Mouse (Mus musculus) neural tube, embryonic 13.5 days (tissue): ENCODE measurements around the gene Hivep3. TPM values are rescaled to one million over a fixed set of nuclear protein-coding genes. Genes with fewer than 3 reads are reported as not detected.
A peak's percentile ranks its signal among the peaks of the same experiment; 100 is the strongest.

Experiments used
- ATAC-seq: fragments of 200-750 bp; cut with Nextera tagmentation; 2 replicates; pipeline ENCODE4 v1.8.0; 2017; ENCODE audit warnings: low read depth, mild to moderate bottlenecking, moderate TSS enrichment, moderate library complexity
- H3K27ac ChIP-seq: fragments of 300-500 bp; sonication (generic); replicated peaks from 2 replicates; pipeline ENCODE4 v1.5.1; 2015; ENCODE audit warnings: moderate library complexity, mild to moderate bottlenecking, inconsistent platforms
- H3K27me3 ChIP-seq: fragments of 300-500 bp; sonication (generic); 2 replicates; pipeline ENCODE4 v1.6.1; 2015; ENCODE audit warnings: mild to moderate bottlenecking, inconsistent platforms
- H3K36me3 ChIP-seq: fragments of 300-500 bp; sonication (generic); 2 replicates; pipeline ENCODE4 v1.6.1; 2015; ENCODE audit warnings: mild to moderate bottlenecking, inconsistent platforms
- H3K4me1 ChIP-seq: fragments of 300-500 bp; sonication (generic); replicated peaks from 2 replicates; pipeline ENCODE4 v1.6.1; 2015; ENCODE audit warnings: inconsistent platforms
- H3K4me2 ChIP-seq: fragments of 300-500 bp; sonication (generic); 2 replicates; pipeline ENCODE4 v1.6.1; 2015; ENCODE audit warnings: inconsistent platforms, mild to moderate bottlenecking, moderate library complexity
- H3K4me3 ChIP-seq: fragments of 300-500 bp; sonication (generic); 2 replicates; pipeline ENCODE4 v1.5.1; 2015; ENCODE audit warnings: mild to moderate bottlenecking, inconsistent platforms
- H3K9ac ChIP-seq: fragments of 300-500 bp; sonication (generic); 2 replicates; pipeline ENCODE4 v1.6.1; 2015; ENCODE audit warnings: moderate library complexity, mild to moderate bottlenecking, inconsistent platforms
- H3K9me3 ChIP-seq: fragments of 300-500 bp; sonication (generic); 2 replicates; pipeline ENCODE4 v1.6.1; 2016; ENCODE audit warnings: inconsistent platforms
- WGBS: fragments of 180-500 bp; shearing (Covaris S2); methylation state at CpG from one replicate; pipeline ENCODE4 v1.1.7; 2015; 5-methylcytosine and 5-hydroxymethylcytosine counted together
- polyA plus RNA-seq: library from polyadenylated mRNA; unstranded; fragments of >200 nt; fragmentation: Nextera tagmentation; extraction: Ambion mirVana; gene quantifications from 2 replicates; pipeline ENCODE4 v1.2.1, GENCODE M21; 2015

Hivep3 gene
- polyA plus RNA-seq, 1 experiment from 2014 or later, result 20.6 TPM

GRCm38 (mm10) chr4:120127333-120127732 lies 393.7 kb downstream of the Hivep3 start:
- no peak for ATAC-seq
- Histone ChIP-seq H3K27me3 (no peaks in the 10 kb centered on the region; the same call in 1 of the 2 replicates), H3K9ac (no peak overlapping the region), H3K4me3 (no peak overlapping the region), H3K27ac (no peak overlapping the region), H3K4me2 (no peak overlapping the region), H3K9me3 (no peaks in the 10 kb centered on the region), H3K36me3 (0 out of 2 replicates have a peak, but pooled peaks cover 3% of the 10 kb centered on the region), H3K4me1 (peaks cover 23% of the 10 kb centered on the region)
- 85% methylated on average over 3 of the region's 3 CpGs for WGBS

- no peak for ATAC-seq
- Histone ChIP-seq H3K4me2 (no peak overlapping the region), H3K4me3 (no peak overlapping the region), H3K27me3 (no peaks in the 10 kb centered on the region; the same call in 1 of the 2 replicates), H3K27ac (no peak overlapping the region), H3K9ac (no peak overlapping the region), H3K4me1 (peaks cover 23% of the 10 kb centered on the region), H3K9me3 (no peaks in the 10 kb centered on the region), H3K36me3 (0 out of 2 replicates have a peak, but pooled peaks cover 3% of the 10 kb centered on the region)
- WGBS, result 77% methylated on average over 4 of the region's 4 CpGs
These were observed 394.4 kb downstream of the Hivep3 start for GRCm38 (mm10) chr4:120128033-120128432.

GRCm38 (mm10) chr4:120129233-120129885 lies 395.8 kb downstream of the Hivep3 start:
- H3K4me2 ChIP-seq, result no peak overlapping the region
- H3K27me3 ChIP-seq, result no peaks in the 10 kb centered on the region; the same call in 1 of the 2 replicates
- H3K4me1 ChIP-seq, result peaks cover 31% of the 10 kb centered on the region
- H3K36me3 ChIP-seq, result 0 out of 2 replicates have a peak, but pooled peaks cover 3% of the 10 kb centered on the region
- 46% methylated on average over 4 of the region's 4 CpGs for WGBS
- H3K9ac ChIP-seq, result no peak overlapping the region
- no peaks in the 10 kb centered on the region for H3K9me3 ChIP-seq
- no peak overlapping the region for H3K27ac ChIP-seq
- peak; percentile 80 for ATAC-seq
- no peak overlapping the region for H3K4me3 ChIP-seq

GRCm38 (mm10) chr4:120130926-120131325 lies 397.3 kb downstream of the Hivep3 start:
- ATAC-seq, result no peak
- Histone ChIP-seq H3K4me1 (peaks cover 34% of the 10 kb centered on the region), H3K9ac (no peak overlapping the region), H3K36me3 (no peaks in the 10 kb centered on the region), H3K27me3 (no peaks in the 10 kb centered on the region; the same call in 1 of the 2 replicates), H3K27ac (no peak overlapping the region), H3K9me3 (no peaks in the 10 kb centered on the region), H3K4me3 (no peak overlapping the region), H3K4me2 (no peak overlapping the region)
- 60% methylated on average over 4 of the region's 4 CpGs for WGBS

GRCm38 (mm10) chr4:120131441-120132220 lies 398.0 kb downstream of the Hivep3 start:
- Histone ChIP-seq H3K4me1 (peaks cover 34% of the 10 kb centered on the region), H3K27me3 (no peaks in the 10 kb centered on the region; the same call in 1 of the 2 replicates), H3K4me3 (no peak overlapping the region), H3K27ac (no peak overlapping the region), H3K9me3 (no peaks in the 10 kb centered on the region), H3K4me2 (no peak overlapping the region), H3K36me3 (no peaks in the 10 kb centered on the region), H3K9ac (no peak overlapping the region)
- no peak for ATAC-seq
- WGBS, result 74% methylated on average over 24 of the region's 24 CpGs

GRCm38 (mm10) chr4:120134223-120134622 lies 400.6 kb downstream of the Hivep3 start:
- no peaks in the 10 kb centered on the region for H3K9me3 ChIP-seq
- no peaks in the 10 kb centered on the region; the same call in 1 of the 2 replicates for H3K27me3 ChIP-seq
- ATAC-seq, result no peak
- H3K9ac ChIP-seq, result no peak overlapping the region
- H3K4me3 ChIP-seq, result no peak overlapping the region
- no peaks in the 10 kb centered on the region for H3K36me3 ChIP-seq
- no peak overlapping the region for H3K4me2 ChIP-seq
- 71% methylated on average over 6 of the region's 6 CpGs for WGBS
- no peak overlapping the region for H3K27ac ChIP-seq
- H3K4me1 ChIP-seq, result peaks cover 34% of the 10 kb centered on the region

GRCm38 (mm10) chr4:120141810-120142209 lies 408.2 kb downstream of the Hivep3 start:
- H3K27me3 ChIP-seq, result no peaks in the 10 kb centered on the region
- H3K4me1 ChIP-seq, result no peaks in the 10 kb centered on the region
- no peak overlapping the region for H3K4me3 ChIP-seq
- ATAC-seq, result no peak
- H3K9me3 ChIP-seq, result no peaks in the 10 kb centered on the region
- WGBS, result 89% methylated on average over 1 of the region's 1 CpGs
- no peak overlapping the region for H3K4me2 ChIP-seq
- no peaks in the 10 kb centered on the region for H3K36me3 ChIP-seq
- no peak overlapping the region for H3K9ac ChIP-seq
- H3K27ac ChIP-seq, result no peak overlapping the region

- Histone ChIP-seq H3K27ac (no peak overlapping the region), H3K27me3 (peaks cover 5% of the 10 kb centered on the region; the same call in 1 of the 2 replicates), H3K36me3 (no peaks in the 10 kb centered on the region), H3K4me1 (no peaks in the 10 kb centered on the region), H3K4me2 (no peak overlapping the region), H3K4me3 (no peak overlapping the region), H3K9ac (no peak overlapping the region), H3K9me3 (no peaks in the 10 kb centered on the region)
- no peak for ATAC-seq
- 85% methylated on average over 9 of the region's 9 CpGs for WGBS
These were observed 409.3 kb downstream of the Hivep3 start for GRCm38 (mm10) chr4:120142905-120143304.

- Histone ChIP-seq H3K9ac (no peak overlapping the region), H3K27ac (no peak overlapping the region), H3K4me3 (no peak overlapping the region), H3K9me3 (no peaks in the 10 kb centered on the region), H3K27me3 (peaks cover 6% of the 10 kb centered on the region; the same call in 1 of the 2 replicates), H3K36me3 (no peaks in the 10 kb centered on the region), H3K4me1 (peaks cover 12% of the 10 kb centered on the region), H3K4me2 (no peak overlapping the region)
- WGBS, result 84% methylated on average over 5 of the region's 5 CpGs
- no peak for ATAC-seq
These were observed 410.8 kb downstream of the Hivep3 start for GRCm38 (mm10) chr4:120144343-120144742.

- Histone ChIP-seq H3K9ac (no peak overlapping the region), H3K4me3 (no peak overlapping the region), H3K9me3 (no peaks in the 10 kb centered on the region), H3K27ac (no peak overlapping the region), H3K4me2 (no peak overlapping the region), H3K4me1 (peaks cover 12% of the 10 kb centered on the region), H3K36me3 (no peaks in the 10 kb centered on the region), H3K27me3 (peaks cover 6% of the 10 kb centered on the region; the same call in 1 of the 2 replicates)
- 80% methylated on average over 8 of the region's 8 CpGs for WGBS
- ATAC-seq, result no peak
These were observed 412.3 kb downstream of the Hivep3 start for GRCm38 (mm10) chr4:120145931-120146330.

- ATAC-seq, result peak; percentile 77
- H3K4me3 ChIP-seq, result peak overlapping the region; percentile 19
- WGBS, result 5% methylated on average over 45 of the region's 45 CpGs
- no peak overlapping the region for H3K27ac ChIP-seq
- H3K27me3 ChIP-seq, result peaks cover 6% of the 10 kb centered on the region; the same call in 1 of the 2 replicates
- peaks cover 12% of the 10 kb centered on the region for H3K4me1 ChIP-seq
- peak overlapping the region; percentile 51 for H3K4me2 ChIP-seq
- peak overlapping the region; percentile 62 for H3K9ac ChIP-seq
- H3K9me3 ChIP-seq, result no peaks in the 10 kb centered on the region
- no peaks in the 10 kb centered on the region for H3K36me3 ChIP-seq
These were observed 414.9 kb downstream of the Hivep3 start for GRCm38 (mm10) chr4:120148291-120149141.
